Mouse (Mus musculus) liver, embryonic 14.5 days (tissue): ENCODE data around the gene Helz. TPM values are rescaled to one million over a fixed set of nuclear protein-coding genes. Genes with fewer than 3 reads are reported as not detected.
"Not testable (repeated sequence)": the region's sequence is repeated elsewhere in the genome, so short reads cannot be mapped to it uniquely, and the experiment has no call there.

Experiments used
- ATAC-seq: fragments of 200-750 bp; cut with Nextera tagmentation; 2 replicates; pipeline ENCODE4 v1.8.0; 2017; ENCODE audit warnings: moderate number of reproducible peaks, mild to moderate bottlenecking, moderate library complexity; ENCODE audit not compliant: insufficient read depth
- DNase-seq, 3 experiments: peaks; one replicate each; pipeline ENCODE4 v3.0.0-alpha.2; 2012 to 2013; ENCODE audit warnings: low read depth in 3 of 3, low spot score in 3 of 3
- H3K27ac ChIP-seq: fragments of 300-500 bp; sonication (generic); 2 replicates; pipeline ENCODE4 v1.5.1; 2014; ENCODE audit warnings: moderate library complexity, mild to moderate bottlenecking, control low read depth, inconsistent platforms
- H3K27me3 ChIP-seq: fragments of 300-500 bp; sonication (generic); 2 replicates; pipeline ENCODE4 v1.6.1; 2014; ENCODE audit warnings: mild to moderate bottlenecking, low read length, moderate library complexity; ENCODE audit not compliant: control insufficient read depth, insufficient read depth
- H3K36me3 ChIP-seq: fragments of 300-500 bp; sonication (generic); replicated peaks from 2 replicates; pipeline ENCODE4 v1.6.1; 2014; ENCODE audit warnings: low read depth; ENCODE audit not compliant: control insufficient read depth, insufficient read depth
- H3K4me1 ChIP-seq, 2 experiments: fragments of 200-500 bp in 1 of 2; fragments of 300-500 bp in 1 of 2; sonication (generic) in 1 of 2; replicated peaks; 2 replicates each; pipeline ENCODE4 v1.6.1; 2012 to 2014; ENCODE audit warnings: antibody characterized with exemption in 1 of 2, inconsistent platforms in 1 of 2, low read length in 1 of 2; ENCODE audit not compliant: control insufficient read depth in 2 of 2, insufficient read depth in 2 of 2
- H3K4me2 ChIP-seq: fragments of 300-500 bp; sonication (generic); 2 replicates; pipeline ENCODE4 v1.6.1; 2014; ENCODE audit warnings: low read depth, mild to moderate bottlenecking, control low read depth, moderate library complexity
- H3K4me3 ChIP-seq, 2 experiments: fragments of 200-500 bp in 1 of 2; fragments of 300-500 bp in 1 of 2; sonication (generic) in 1 of 2; 2 replicates each; pipeline ENCODE4 v1.5.1; 2012 to 2014; ENCODE audit warnings: low read depth in 2 of 2, low read length in 2 of 2, mild to moderate bottlenecking in 2 of 2, control low read depth in 1 of 2, inconsistent platforms in 1 of 2, moderate library complexity in 1 of 2; ENCODE audit not compliant: insufficient read depth in 1 of 2
- H3K9ac ChIP-seq: fragments of 300-500 bp; sonication (generic); replicated peaks from 2 replicates; pipeline ENCODE4 v1.6.1; 2014; ENCODE audit warnings: mild to moderate bottlenecking, control low read depth, moderate library complexity
- H3K9me3 ChIP-seq: fragments of 300-500 bp; sonication (generic); 2 replicates; pipeline ENCODE4 v1.6.1; 2016; ENCODE audit warnings: low read length, mixed read lengths; ENCODE audit not compliant: control insufficient read depth
- CTCF ChIP-seq: IDR thresholded peaks from 2 replicates; pipeline ENCODE4 v1.5.1; 2016; ENCODE audit warnings: antibody characterized with exemption, low read depth, control low read depth
- EP300 ChIP-seq: IDR thresholded peaks from 2 replicates; pipeline ENCODE4 v1.6.1; 2016; ENCODE audit warnings: antibody characterized with exemption, low read depth
- WGBS: fragments of 180-500 bp; shearing (Covaris S2); extraction: QIAGEN DNeasy Blood & Tissue Kit; methylation state at CpG from one replicate; pipeline ENCODE4 v1.1.7; 2014; ENCODE audit not compliant: insufficient replicate concordance; 5-methylcytosine and 5-hydroxymethylcytosine counted together
- polyA plus RNA-seq, 2 experiments: library from polyadenylated mRNA; depleted of rRNA in 1 of 2; stranded (reverse) in 1 of 2; unstranded in 1 of 2; fragments of >200 nt; fragmentation: Nextera tagmentation in 1 of 2; extraction: Ambion mirVana in 1 of 2; gene quantifications; 2 replicates each; pipeline versions ENCODE4 v1.2.1 to v1.2.3; 2012 to 2014

Gene Helz
- polyA plus RNA-seq, 2 experiments, result 3.0 to 5.6 TPM

GRCm38 (mm10) chr11:107548204-107548975 lies 660 bp downstream of the Helz start:
- WGBS, result 2% methylated on average over 37 of the region's 39 CpGs
- TF ChIP-seq CTCF (0 out of 2 replicates have a peak, but pooled peaks have one; percentile 5), EP300 (no peak)
- Histone ChIP-seq H3K9me3 (no peaks in the 10 kb centered on the region), H3K4me1 (peaks cover 0 to 10% of the 10 kb centered on the region in 2 experiments), H3K4me2 (peak overlapping the region; percentile 97), H3K36me3 (no peaks in the 10 kb centered on the region; the same call in 1 of the 2 replicates), H3K27me3 (peaks cover 19% of the 10 kb centered on the region), H3K4me3 (peak overlapping the region; percentile 92 to 97), H3K27ac (no peak overlapping the region; the same call in 1 of the 2 replicates), H3K9ac (peak overlapping the region; percentile 92)
- ATAC-seq, result peak; percentile 25; the same call in 1 of the 2 replicates
- DNase-seq, result no peak

GRCm38 (mm10) chr11:107559874-107560273 lies 12.1 kb downstream of the Helz start:
- H3K9me3 ChIP-seq, result no peaks in the 10 kb centered on the region
- H3K27me3 ChIP-seq, result no peaks in the 10 kb centered on the region
- no peak for ATAC-seq
- TF ChIP-seq EP300 (no peak), CTCF (no peak)
- 85% methylated on average over 5 of the region's 5 CpGs for WGBS
- no peak overlapping the region for H3K27ac ChIP-seq
- no peak for DNase-seq
- H3K4me1 ChIP-seq, result no peaks in the 10 kb centered on the region
- H3K9ac ChIP-seq, result no peak overlapping the region
- H3K4me3 ChIP-seq, result no peak overlapping the region
- H3K36me3 ChIP-seq, result peaks cover 8% of the 10 kb centered on the region
- H3K4me2 ChIP-seq, result no peak overlapping the region

- Histone ChIP-seq H3K36me3 (no peaks in the 10 kb centered on the region; the same call in none of the 2 replicates), H3K27me3 (no peaks in the 10 kb centered on the region), H3K4me1 (no peaks in the 10 kb centered on the region), H3K9me3 (no peaks in the 10 kb centered on the region), H3K4me3 (no peak overlapping the region), H3K27ac (no peak overlapping the region), H3K9ac (no peak overlapping the region), H3K4me2 (no peak overlapping the region)
- 75% methylated on average over 3 of the region's 3 CpGs for WGBS
- TF ChIP-seq EP300 (no peak), CTCF (no peak)
- no peak for ATAC-seq
- DNase-seq, result no peak
These were observed 19.7 kb downstream of the Helz start for GRCm38 (mm10) chr11:107567431-107567830.

GRCm38 (mm10) chr11:107568466-107568995 lies 20.8 kb downstream of the Helz start:
- Histone ChIP-seq H3K36me3 (no peaks in the 10 kb centered on the region), H3K9me3 (no peaks in the 10 kb centered on the region), H3K4me1 (peaks cover 0 to 7% of the 10 kb centered on the region in 2 experiments; a peak in 2 of 4 replicates), H3K27ac (no peak overlapping the region), H3K9ac (no peak overlapping the region), H3K4me2 (no peak overlapping the region), H3K27me3 (no peaks in the 10 kb centered on the region), H3K4me3 (no peak overlapping the region)
- WGBS, result 83% methylated on average over 6 of the region's 6 CpGs
- no peak for ATAC-seq
- no peak for DNase-seq
- no peak for TF ChIP-seq EP300
- no peak for TF ChIP-seq CTCF

- ATAC-seq, H3K4me2 ChIP-seq, H3K27me3 ChIP-seq, H3K36me3 ChIP-seq, H3K9me3 ChIP-seq, H3K27ac ChIP-seq, H3K9ac ChIP-seq, H3K4me3 ChIP-seq, DNase-seq: not testable (repeated sequence)
- H3K4me1 ChIP-seq, result peaks cover 0 to 11% of the 10 kb centered on the region in 2 experiments; a peak in 3 of 4 replicates
- WGBS, result 80% methylated on average over 8 of the region's 8 CpGs
These were observed 23.2 kb downstream of the Helz start for GRCm38 (mm10) chr11:107570891-107571290.
